Mouse (Mus musculus) limb, embryonic 14.5 days (tissue): ENCODE data around the gene Plekhm1. TPM values are rescaled to one million over a fixed set of nuclear protein-coding genes. Genes with fewer than 3 reads are reported as not detected.

Experiments used
- ATAC-seq: fragments of 200-750 bp; cut with Nextera tagmentation; 2 replicates; pipeline ENCODE4 v1.8.0; 2017; ENCODE audit warnings: low read depth, moderate number of reproducible peaks, moderate TSS enrichment; ENCODE audit not compliant: low FRiP score
- DNase-seq: peaks from one replicate; pipeline ENCODE4 v3.0.0-alpha.2; 2015; ENCODE audit warnings: low spot score
- H3K27ac ChIP-seq: fragments of 300-500 bp; sonication (generic); replicated peaks from 2 replicates; pipeline ENCODE4 v1.5.1; 2014; ENCODE audit warnings: low read depth, mild to moderate bottlenecking, low read length, moderate library complexity, mixed read lengths
- H3K27me3 ChIP-seq: fragments of 300-500 bp; sonication (generic); 2 replicates; pipeline ENCODE4 v1.6.1; 2014; ENCODE audit warnings: low read length, mixed read lengths; ENCODE audit not compliant: control insufficient read depth, insufficient read depth
- H3K36me3 ChIP-seq: fragments of 300-500 bp; sonication (generic); 2 replicates; pipeline ENCODE4 v1.6.1; 2014; ENCODE audit warnings: mild to moderate bottlenecking, low read length, moderate library complexity, mixed read lengths; ENCODE audit not compliant: control insufficient read depth, insufficient read depth
- H3K4me1 ChIP-seq: fragments of 300-500 bp; sonication (generic); 2 replicates; pipeline ENCODE4 v1.6.1; 2014; ENCODE audit warnings: antibody characterized with exemption, low read length, mixed read lengths; ENCODE audit not compliant: control insufficient read depth, insufficient read depth
- H3K4me2 ChIP-seq: fragments of 300-500 bp; sonication (generic); replicated peaks from 2 replicates; pipeline ENCODE4 v1.6.1; 2014; ENCODE audit warnings: low read depth, mild to moderate bottlenecking, low read length, moderate library complexity; ENCODE audit not compliant: severe bottlenecking
- H3K4me3 ChIP-seq: fragments of 300-500 bp; sonication (generic); replicated peaks from 2 replicates; pipeline ENCODE4 v1.5.1; 2014; ENCODE audit warnings: low read length
- H3K9ac ChIP-seq: fragments of 300-500 bp; sonication (generic); 2 replicates; pipeline ENCODE4 v1.6.1; 2014; ENCODE audit warnings: mild to moderate bottlenecking, low read depth, low read length, moderate library complexity; ENCODE audit not compliant: severe bottlenecking
- H3K9me3 ChIP-seq: fragments of 300-500 bp; sonication (generic); 2 replicates; pipeline ENCODE4 v1.6.1; 2016; ENCODE audit warnings: low read length; ENCODE audit not compliant: control insufficient read depth
- POLR2A ChIP-seq: fragments of 200-500 bp; IDR thresholded peaks from 2 replicates; pipeline ENCODE4 v1.8.0; 2012; ENCODE audit warnings: inconsistent platforms, mild to moderate bottlenecking, moderate library complexity, borderline replicate concordance; ENCODE audit not compliant: insufficient read depth, insufficient read length; ENCODE audit errors: extremely low read depth
- WGBS: fragments of 180-500 bp; shearing (Covaris S2); extraction: QIAGEN DNeasy Blood & Tissue Kit; methylation state at CpG from one replicate; pipeline ENCODE4 v1.1.7; 2014; 5-methylcytosine and 5-hydroxymethylcytosine counted together
- polyA plus RNA-seq, 2 experiments: library from polyadenylated mRNA; depleted of rRNA in 1 of 2; stranded (reverse) in 1 of 2; unstranded in 1 of 2; fragments of >200 nt; fragmentation: Nextera tagmentation in 1 of 2; extraction: Ambion mirVana in 1 of 2; gene quantifications; 2 replicates each; pipeline versions ENCODE4 v1.2.1 to v1.2.3; 2012 to 2014

The Plekhm1 gene
- polyA plus RNA-seq, 2 experiments, result 9.6 to 11.8 TPM

DNA sequence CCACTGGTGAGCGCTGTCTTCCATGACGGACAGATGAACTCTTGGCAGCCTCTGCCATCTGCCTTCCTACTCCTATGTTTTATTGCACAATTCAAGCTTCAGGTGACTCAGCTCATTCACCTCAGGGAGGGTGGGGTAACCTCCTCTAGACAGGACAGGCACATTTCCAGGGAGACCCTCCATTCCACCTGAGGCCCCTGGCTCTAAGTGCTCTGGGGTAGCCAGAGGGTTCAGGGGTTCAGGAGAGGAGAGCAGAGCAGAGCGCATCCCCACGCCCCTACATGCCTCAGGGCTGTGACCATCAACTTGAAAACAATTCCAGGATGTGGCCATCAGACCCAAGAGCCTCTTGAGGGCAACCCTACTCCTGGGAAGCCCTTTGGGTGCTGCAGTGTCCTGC is 47.0 kb downstream of the Plekhm1 start:
- Histone ChIP-seq H3K4me1 (peaks cover 12% of the 10 kb centered on the region; the same call in 1 of the 2 replicates), H3K27me3 (peaks cover 39% of the 10 kb centered on the region), H3K9me3 (no peaks in the 10 kb centered on the region), H3K9ac (no peak overlapping the region), H3K4me3 (no peak overlapping the region), H3K4me2 (no peak overlapping the region), H3K27ac (no peak overlapping the region), H3K36me3 (peaks cover 21% of the 10 kb centered on the region)
- no peak for TF ChIP-seq POLR2A
- 83% methylated on average over 4 of the region's 4 CpGs for WGBS
- ATAC-seq, result no peak
- no peak for DNase-seq

DNA sequence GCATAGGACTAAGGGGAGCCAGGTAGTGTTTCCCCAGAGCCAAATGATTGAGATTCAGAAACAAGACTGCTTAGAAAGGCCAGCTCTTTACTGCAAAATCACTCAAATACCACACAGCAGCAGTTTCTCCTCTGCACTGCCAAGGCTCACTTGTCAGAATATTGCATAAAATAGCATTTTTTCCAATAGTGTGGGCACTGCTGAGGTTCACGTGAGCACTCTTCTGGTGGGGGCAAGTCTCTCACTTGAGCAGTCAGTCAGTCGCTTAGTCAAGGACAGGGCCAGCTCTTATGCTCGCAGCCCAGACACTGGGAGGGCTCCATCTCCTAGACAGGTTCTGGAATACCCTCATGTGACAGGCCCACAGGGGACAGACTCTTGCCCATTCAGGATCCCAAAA is 47.5 kb downstream of the Plekhm1 start:
- no peak for TF ChIP-seq POLR2A
- H3K4me3 ChIP-seq, result no peak overlapping the region
- H3K9ac ChIP-seq, result no peak overlapping the region
- ATAC-seq, result no peak
- no peaks in the 10 kb centered on the region for H3K9me3 ChIP-seq
- no peak overlapping the region for H3K27ac ChIP-seq
- whole genome bisulfite sequencing, result 82% methylated on average over 3 of the region's 3 CpGs
- peaks cover 43% of the 10 kb centered on the region for H3K27me3 ChIP-seq
- H3K4me2 ChIP-seq, result no peak overlapping the region
- H3K36me3 ChIP-seq, result peaks cover 21% of the 10 kb centered on the region
- H3K4me1 ChIP-seq, result peaks cover 12% of the 10 kb centered on the region; the same call in 1 of the 2 replicates
- DNase-seq, result no peak

DNA sequence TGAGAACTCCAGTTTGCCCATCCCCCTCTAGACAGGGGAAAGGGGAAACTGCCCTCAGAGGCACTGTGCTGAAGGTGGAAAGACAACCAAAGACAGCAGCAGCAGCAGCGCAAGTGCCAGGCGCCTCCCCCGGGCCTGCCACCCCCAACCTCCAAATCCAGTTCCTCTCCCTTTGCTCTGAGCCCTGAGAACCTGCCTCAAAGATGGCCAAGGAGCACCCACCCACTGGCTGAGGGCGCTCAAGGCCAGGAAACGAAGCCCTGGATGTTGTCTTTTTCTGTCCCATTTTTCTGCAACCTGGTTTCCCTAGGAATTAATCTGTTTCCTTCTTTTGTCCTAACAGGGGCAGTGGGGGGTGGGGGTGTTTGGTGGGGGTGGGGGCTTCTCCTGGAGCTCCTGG is 48.2 kb downstream of the Plekhm1 start:
- no peak for DNase-seq
- 43% methylated on average over 5 of the region's 5 CpGs for WGBS
- Histone ChIP-seq H3K36me3 (peaks cover 18% of the 10 kb centered on the region), H3K27me3 (peaks cover 50% of the 10 kb centered on the region), H3K9ac (no peak overlapping the region), H3K27ac (no peak overlapping the region), H3K9me3 (no peaks in the 10 kb centered on the region), H3K4me3 (no peak overlapping the region), H3K4me2 (no peak overlapping the region), H3K4me1 (peaks cover 12% of the 10 kb centered on the region; the same call in 1 of the 2 replicates)
- no peak for TF ChIP-seq POLR2A
- ATAC-seq, result no peak

DNA sequence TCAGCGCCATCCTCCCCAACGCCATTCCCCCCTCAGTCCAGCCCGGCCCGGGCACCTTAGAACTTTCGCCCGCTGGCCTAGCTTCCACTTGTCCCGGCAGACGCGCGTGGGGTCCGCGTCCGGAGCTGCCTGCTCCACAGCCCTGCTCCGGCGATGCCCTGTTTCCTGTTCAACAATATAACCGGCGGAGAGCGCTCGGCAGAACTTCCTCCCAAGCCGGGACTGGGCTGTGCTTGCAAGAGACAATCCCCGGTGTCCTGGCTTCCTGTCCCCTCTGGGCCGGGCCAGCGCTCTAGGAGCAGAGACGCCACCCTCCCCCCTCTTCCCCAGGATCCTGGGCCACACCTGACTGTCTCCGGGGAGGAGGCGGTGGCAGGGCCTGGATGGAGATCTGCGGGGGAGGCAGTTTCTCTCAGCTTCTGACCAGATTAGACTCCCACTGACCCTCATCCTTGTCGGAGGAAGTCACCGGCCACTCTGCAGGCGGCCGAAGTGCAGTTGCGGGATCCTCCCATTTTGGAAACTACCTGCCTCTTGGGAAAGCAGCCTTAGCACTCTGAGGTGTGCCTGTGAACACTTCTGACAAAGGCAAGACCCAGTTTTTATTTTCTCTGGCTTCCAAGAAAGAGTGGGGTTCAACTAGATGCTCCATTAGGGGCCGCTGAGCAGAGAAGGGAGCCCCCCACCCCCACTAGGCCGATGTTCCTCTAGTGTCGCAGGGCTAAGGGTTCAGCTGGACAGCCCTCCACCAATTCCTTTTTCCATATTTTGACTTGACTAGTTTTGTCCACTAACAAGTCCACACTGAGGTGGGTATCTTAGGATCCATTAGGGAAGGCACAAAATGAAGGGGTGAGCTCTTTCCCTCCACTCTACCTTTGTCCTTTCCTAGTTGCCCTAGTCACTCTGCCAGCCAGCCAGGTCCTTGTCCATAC is 49.0 kb downstream of the Plekhm1 start, which contains the start of gene Arhgap27:
Gene Arhgap27 (minus strand): TSS at position 479 of the 935 bp plus-strand sequence.
- no peak for ATAC-seq
- WGBS, result 2% methylated on average over 33 of the region's 35 CpGs
- H3K4me3 ChIP-seq, result peak within 1 kb of the TSS; percentile 47
- peaks cover 56% of the 10 kb centered on the region for H3K27me3 ChIP-seq
- peak within 1 kb of the TSS; percentile 33; the same call in 1 of the 2 replicates for H3K27ac ChIP-seq
- DNase-seq, result peak; percentile 30
- peaks cover 12% of the 10 kb centered on the region; the same call in 1 of the 2 replicates for H3K4me1 ChIP-seq
- no peaks in the 10 kb centered on the region for H3K9me3 ChIP-seq
- H3K36me3 ChIP-seq, result peaks cover 18% of the 10 kb centered on the region
- no peak for TF ChIP-seq POLR2A
- peak within 1 kb of the TSS; percentile 56 for H3K9ac ChIP-seq
- H3K4me2 ChIP-seq, result peak within 1 kb of the TSS; percentile 82

DNA sequence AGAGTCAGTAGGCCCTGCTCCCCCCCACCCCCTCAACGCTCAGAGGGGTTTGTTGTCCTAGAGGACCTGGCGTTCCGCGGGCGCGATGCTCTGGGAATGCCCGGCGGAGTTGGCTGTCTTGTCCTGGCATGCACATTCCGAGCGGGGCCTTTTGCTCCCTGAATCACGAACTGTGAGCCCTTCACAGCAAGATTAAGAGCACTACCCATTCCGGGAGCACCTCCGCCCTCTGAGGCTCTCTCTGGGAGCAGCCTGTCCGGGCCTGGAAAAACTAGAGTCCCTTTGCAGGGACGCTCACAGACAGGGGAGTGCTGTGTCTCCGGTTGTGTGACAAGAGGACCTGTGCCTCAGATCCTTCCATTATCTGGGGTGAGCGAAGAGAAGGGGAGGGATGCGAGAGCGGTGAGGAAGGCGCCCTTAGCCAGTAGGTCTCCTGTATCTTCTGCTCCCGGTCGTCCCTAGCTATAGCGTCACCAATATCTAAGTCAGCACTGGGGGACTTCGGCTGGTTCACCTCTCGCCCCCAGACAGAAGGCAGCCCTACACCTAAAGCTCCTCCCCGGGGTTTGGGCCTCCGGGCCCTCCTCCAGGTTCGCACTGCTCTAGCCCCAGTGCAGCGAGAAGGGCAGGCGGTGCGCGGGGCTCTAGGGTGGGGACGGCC is 49.8 kb downstream of the Plekhm1 start:
- Histone ChIP-seq H3K36me3 (peaks cover 15% of the 10 kb centered on the region), H3K4me2 (peak overlapping the region; percentile 82), H3K4me3 (peak overlapping the region; percentile 47), H3K27me3 (peaks cover 63% of the 10 kb centered on the region), H3K9me3 (no peaks in the 10 kb centered on the region), H3K27ac (peak overlapping the region; percentile 33; the same call in 1 of the 2 replicates), H3K4me1 (peaks cover 12% of the 10 kb centered on the region; the same call in 1 of the 2 replicates), H3K9ac (peak overlapping the region; percentile 56)
- ATAC-seq, result no peak
- no peak for DNase-seq
- no peak for TF ChIP-seq POLR2A
- under 1% methylated on average over 28 of the region's 33 CpGs for WGBS
